Mouse (Mus musculus) neural tube, embryonic 12.5 days (tissue): Measurements from ENCODE around the gene Trim21. TPM values are rescaled to one million over a fixed set of nuclear protein-coding genes. Genes with fewer than 3 reads are reported as not detected.

ENCODE experiments used
- polyA plus RNA-seq: library from polyadenylated mRNA; unstranded; fragments of >200 nt; fragmentation: Nextera tagmentation; extraction: Ambion mirVana; gene quantifications from 2 replicates; pipeline ENCODE4 v1.2.1, GENCODE M21; 2016

Gene Trim21
- polyA plus RNA-seq, 1 experiment from 2014 or later, result not detected

Other genes starting within 250 kb of the Trim21 start
- 113 and 115 TPM in 2 replicates for gene Rrm1, start 123.8 kb downstream of the Trim21 start, polyA plus RNA-seq
- 0.45 and 0.46 TPM in 2 replicates for gene Olfr543, start 83.8 kb downstream of the Trim21 start, polyA plus RNA-seq
- gene Olfr544, start 77.2 kb downstream of the Trim21 start, polyA plus RNA-seq, result 0.05 and 0.15 TPM in 2 replicates
- 0.10 and 0.13 TPM in 2 replicates for gene Olfr545, start 65.9 kb downstream of the Trim21 start, polyA plus RNA-seq
- gene Olfr547, start 30.7 kb downstream of the Trim21 start, polyA plus RNA-seq, result not detected in 2 replicates
- not detected in 2 replicates for gene Olfr548-ps1, start 24.6 kb downstream of the Trim21 start, polyA plus RNA-seq
- not detected in 2 replicates for gene Olfr549, start 15.6 kb downstream of the Trim21 start, polyA plus RNA-seq
- gene Olfr550, start 6.0 kb upstream of the Trim21 start, polyA plus RNA-seq, result not detected in 2 replicates
- gene Olfr551, start 26.4 kb upstream of the Trim21 start, polyA plus RNA-seq, result not detected in 2 replicates
- gene Olfr552, start 32.3 kb upstream of the Trim21 start, polyA plus RNA-seq, result not detected in 2 replicates
- not detected in 2 replicates for gene Olfr553, start 52.7 kb upstream of the Trim21 start, polyA plus RNA-seq
- gene Olfr554, start 72.9 kb upstream of the Trim21 start, polyA plus RNA-seq, result not detected in 2 replicates
- gene Olfr555, start 93.3 kb upstream of the Trim21 start, polyA plus RNA-seq, result not detected in 2 replicates
- not detected in 2 replicates for gene Olfr556, start 99.4 kb upstream of the Trim21 start, polyA plus RNA-seq
- 10.8 and 12.4 TPM in 2 replicates for gene Trim68, start 121.8 kb upstream of the Trim21 start, polyA plus RNA-seq
- not detected in 2 replicates for gene Olfr557, start 130.4 kb upstream of the Trim21 start, polyA plus RNA-seq
- 1.3 and 1.8 TPM in 2 replicates for gene Olfr558, start 136.7 kb upstream of the Trim21 start, polyA plus RNA-seq
- 0.08 TPM in 1 of 2 replicates, not detected in the other for gene Olfr33, start 153.6 kb upstream of the Trim21 start, polyA plus RNA-seq
- 0.20 TPM in 1 of 2 replicates, not detected in the other for gene Olfr559, start 162.0 kb upstream of the Trim21 start, polyA plus RNA-seq
- gene Olfr560, start 193.9 kb upstream of the Trim21 start, polyA plus RNA-seq, result not detected in 2 replicates
- 0.19 and 0.48 TPM in 2 replicates for gene Olfr78, start 194.0 kb upstream of the Trim21 start, polyA plus RNA-seq
- gene Olfr561, start 205.7 kb upstream of the Trim21 start, polyA plus RNA-seq, result 0.13 and 0.18 TPM in 2 replicates
- not detected in 2 replicates for gene Olfr564, start 238.0 kb upstream of the Trim21 start, polyA plus RNA-seq